7 mouse cellular contexts compared by ENCODE assay signal in the genomic region with DNA sequence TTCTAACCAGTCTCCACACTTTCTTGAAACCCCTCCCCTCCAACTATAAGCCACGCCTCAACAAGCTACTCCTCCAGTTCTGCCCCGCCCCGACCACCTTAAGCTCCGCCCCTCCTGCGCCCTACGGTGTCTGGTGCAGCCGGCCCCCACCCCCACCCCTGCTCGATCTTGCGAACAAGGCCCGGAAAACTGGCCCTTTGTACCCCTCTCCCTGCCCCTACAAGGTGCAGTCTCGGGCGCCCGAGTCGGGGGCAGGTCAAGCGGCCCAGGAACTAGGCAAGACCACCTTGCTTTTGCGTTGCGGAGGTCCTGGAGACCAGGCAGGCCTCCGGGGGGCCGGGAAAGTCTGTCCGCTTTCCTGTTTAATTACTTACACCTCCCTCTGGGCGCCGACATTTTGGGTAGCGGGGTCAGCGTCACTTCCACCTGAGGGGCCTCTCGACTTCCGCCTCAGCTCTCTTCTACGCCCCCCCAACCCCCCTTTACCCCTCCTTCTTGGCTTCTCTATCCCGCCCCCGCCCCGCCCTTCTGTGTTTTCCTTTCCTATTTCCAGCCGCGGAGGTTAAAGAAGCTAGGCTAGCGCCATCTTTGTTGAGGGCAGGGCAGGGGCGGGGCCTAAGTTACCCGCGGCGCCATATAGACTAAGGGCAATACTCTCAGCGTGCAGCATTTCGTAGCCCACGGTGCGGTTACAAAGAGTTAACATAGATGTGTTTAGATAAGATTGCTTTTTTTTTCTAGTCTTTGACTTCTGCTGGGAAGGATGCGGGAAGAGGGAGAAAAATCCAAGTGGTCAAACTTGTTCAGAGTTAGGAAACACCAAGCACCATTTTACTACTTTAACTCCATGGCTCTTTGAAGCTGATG. TPM values are rescaled to one million over a fixed set of nuclear protein-coding genes. Genes with fewer than 3 reads are reported as not detected.
DNase-seq lines count a peak whose midpoint lies in the region; ATAC-seq lines count a peak whose summit lies in the region.

TSS of gene Zfp524 (plus strand) at position 165 of the 867 bp plus-strand sequence.
TSS of gene Fiz1 (minus strand) at position 447 of the 867 bp plus-strand sequence.

- WGBS in intestine, embryonic 15.5 days, result under 1% methylated on average over 42 of the region's 42 CpGs
- WGBS in midbrain, embryonic 10.5 days, result under 1% methylated on average over 42 of the region's 42 CpGs

- DNase-seq in adrenal gland, adult 2 months, result peak; percentile 98
- peak; percentile 98 for DNase-seq in embryo, embryonic 11.5 days (ENCODE audit: low read depth, low spot score)
- DNase-seq in gastrocnemius, postnatal 36 days, result peak; percentile 95 to 98
- peak; percentile 96 to 99 for DNase-seq in left cerebral cortex, postnatal 25 days (ENCODE audit: low spot score in 2 of 2)
- peak; percentile 97 for DNase-seq in midbrain, embryonic 10.5 days (ENCODE audit: low spot score)
- DNase-seq in right cerebral cortex, postnatal 4 days, result peak; percentile 95

- H3K4me3 ChIP-seq in intestine, embryonic 15.5 days (replicated peaks), result peak within 1 kb of the TSS; percentile 68
- H3K4me3 ChIP-seq in midbrain, embryonic 10.5 days, result peak within 1 kb of the TSS; percentile 77

- H3K27me3 ChIP-seq in intestine, embryonic 15.5 days (replicated peaks), result no peaks in the 10 kb centered on the region
- H3K27me3 ChIP-seq in midbrain, embryonic 10.5 days (ENCODE audit: low read depth, poor library complexity, severe bottlenecking), result no peaks in the 10 kb centered on the region

- H3K4me2 ChIP-seq in intestine, embryonic 15.5 days (replicated peaks), result peak within 1 kb of the TSS; percentile 66

- peak within 1 kb of the TSS; percentile 99 for H3K27ac ChIP-seq in intestine, embryonic 15.5 days
- peak within 1 kb of the TSS; percentile 99 for H3K27ac ChIP-seq in midbrain, embryonic 10.5 days (replicated peaks)

- ATAC-seq in intestine, embryonic 15.5 days, result peak; percentile 84

- 0 out of 2 replicates have a peak, but pooled peaks cover 2% of the 10 kb centered on the region for H3K4me1 ChIP-seq in intestine, embryonic 15.5 days (replicated peaks)
- peaks cover 19% of the 10 kb centered on the region for H3K4me1 ChIP-seq in midbrain, embryonic 10.5 days

- H3K9me3 ChIP-seq in intestine, embryonic 15.5 days, result no peaks in the 10 kb centered on the region
- H3K9me3 ChIP-seq in midbrain, embryonic 10.5 days (replicated peaks), result no peaks in the 10 kb centered on the region

- H3K36me3 ChIP-seq in intestine, embryonic 15.5 days, result peaks cover 33% of the 10 kb centered on the region
- peaks cover 51% of the 10 kb centered on the region for H3K36me3 ChIP-seq in midbrain, embryonic 10.5 days

- intact Hi-C loops in gastrocnemius, postnatal 36 days (cut with DNase I), result no loop called here
- intact Hi-C loops in left cerebral cortex, postnatal 25 days (cut with DNase I), result loop anchor here (2.0 kb wide), 2 partner anchors 18 to 72 kb away; partner anchors contain the start of gene Zfp579

- H3K9ac ChIP-seq in intestine, embryonic 15.5 days, result peak within 1 kb of the TSS; percentile 77

RNA-seq across cellular contexts. Expression of gene Zfp524, which starts in this region (rescaled TPM):
- total RNA-seq in adrenal gland, adult 2 months (2021), result 10 to 100 TPM; 13.0 to 13.8 TPM
- 35.0 and 36.4 TPM in 2 replicates for polyA plus RNA-seq in adrenal gland, adult 2 months (2012; rRNA removed)
- total RNA-seq in gastrocnemius, postnatal 36 days (2021), result 1 to 10 TPM; 6.9 TPM
- polyA plus RNA-seq in intestine, embryonic 15.5 days (2015; fragmentation: Nextera tagmentation; extraction: Ambion mirVana), result 20.2 and 21.4 TPM in 2 replicates
- total RNA-seq in left cerebral cortex, postnatal 25 days (2021), result 1 to 10 TPM; 6.9 TPM
- polyA plus RNA-seq in midbrain, embryonic 10.5 days (2016; fragmentation: Nextera tagmentation; extraction: Ambion mirVana), result 7.1 and 9.1 TPM in 2 replicates

RNA-seq across cellular contexts. Expression of gene Fiz1, which starts in this region (rescaled TPM):
- 10 to 100 TPM; 24.1 to 24.7 TPM for total RNA-seq in adrenal gland, adult 2 months (2021)
- 31.5 and 32.2 TPM in 2 replicates for polyA plus RNA-seq in adrenal gland, adult 2 months (2012; rRNA removed)
- total RNA-seq in gastrocnemius, postnatal 36 days (2021), result 10 to 100 TPM; 20.7 to 22.7 TPM
- 37.0 and 38.5 TPM in 2 replicates for polyA plus RNA-seq in intestine, embryonic 15.5 days (2015; fragmentation: Nextera tagmentation; extraction: Ambion mirVana)
- total RNA-seq in left cerebral cortex, postnatal 25 days (2021), result 10 to 100 TPM; 21.2 to 31.2 TPM
- 56.7 and 58.1 TPM in 2 replicates for polyA plus RNA-seq in midbrain, embryonic 10.5 days (2016; fragmentation: Nextera tagmentation; extraction: Ambion mirVana)

Comparison
In these comparisons a context has a peak if more than half of its experiments do, and no peak if none do; other contexts are left out.
1. Peak in every context shown above with its lines: DNase-seq, ATAC-seq, H3K4me3 ChIP-seq and H3K27ac ChIP-seq.